Mouse (Mus musculus) 3T3-L1 (cell line): Measurements from ENCODE around the gene Adarb2.

Experiments
- DNase-seq: peaks from one replicate; pipeline ENCODE4 v3.0.0-alpha.2; 2015; ENCODE audit warnings: low read depth, low spot score

Gene Adarb2

GRCm38 (mm10) chr13:8484592-8485272 lies 282.1 kb downstream of the Adarb2 start:
- no peak for DNase-seq

- no peak for DNase-seq
Observed at GRCm38 (mm10) chr13:8487756-8488434, 285.2 kb downstream of the Adarb2 start.

- DNase-seq, result no peak
Observed at GRCm38 (mm10) chr13:8493363-8493762, 290.7 kb downstream of the Adarb2 start.

GRCm38 (mm10) chr13:8499551-8499950 lies 296.9 kb downstream of the Adarb2 start:
- no peak for DNase-seq

- DNase-seq, result no peak
Observed at GRCm38 (mm10) chr13:8511069-8511817, 308.6 kb downstream of the Adarb2 start.

GRCm38 (mm10) chr13:8515979-8516715 lies 313.5 kb downstream of the Adarb2 start:
- no peak for DNase-seq

GRCm38 (mm10) chr13:8519204-8519603 lies 316.5 kb downstream of the Adarb2 start:
- no peak for DNase-seq

- DNase-seq, result no peak
Observed at GRCm38 (mm10) chr13:8525748-8526631, 323.3 kb downstream of the Adarb2 start.

GRCm38 (mm10) chr13:8534265-8535113 lies 331.8 kb downstream of the Adarb2 start:
- no peak for DNase-seq

- no peak for DNase-seq
Observed at GRCm38 (mm10) chr13:8538481-8538880, 335.8 kb downstream of the Adarb2 start.

- no peak for DNase-seq
Observed at GRCm38 (mm10) chr13:8538896-8539295, 336.2 kb downstream of the Adarb2 start.

GRCm38 (mm10) chr13:8542684-8543083 lies 340.0 kb downstream of the Adarb2 start:
- DNase-seq, result no peak

- DNase-seq, result no peak
Observed at GRCm38 (mm10) chr13:8552242-8552641, 349.6 kb downstream of the Adarb2 start.

- no peak for DNase-seq
Observed at GRCm38 (mm10) chr13:8557784-8558183, 355.1 kb downstream of the Adarb2 start.

- DNase-seq, result no peak
Observed at GRCm38 (mm10) chr13:8560485-8560884, 357.8 kb downstream of the Adarb2 start.

- no peak for DNase-seq
Observed at GRCm38 (mm10) chr13:8563161-8563560, 360.5 kb downstream of the Adarb2 start.

- DNase-seq, result no peak
Observed at GRCm38 (mm10) chr13:8567111-8568026, 364.7 kb downstream of the Adarb2 start.

- no peak for DNase-seq
Observed at GRCm38 (mm10) chr13:8570269-8570668, 367.6 kb downstream of the Adarb2 start.

GRCm38 (mm10) chr13:8573908-8574307 lies 371.2 kb downstream of the Adarb2 start:
- DNase-seq, result no peak
